Mouse (Mus musculus) G1E (cell line): ENCODE data around the gene 1600012H06Rik. TPM values are rescaled to one million over a fixed set of nuclear protein-coding genes. Genes with fewer than 3 reads are reported as not detected.

Experiments used
- ATAC-seq: 2 replicates; pipeline ENCODE4 v1.8.0; 2016; ENCODE audit warnings: mild to moderate bottlenecking; ENCODE audit not compliant: insufficient number of reproducible peaks, poor library complexity, low FRiP score, severe bottlenecking; ENCODE audit errors: extremely low read depth
- DNase-seq: peaks from one replicate; pipeline ENCODE4 v3.0.0; 2012; ENCODE audit warnings: low spot score
- H3K27me3 ChIP-seq: 2 replicates; pipeline ENCODE4 v1.6.1; 2012; ENCODE audit warnings: mild to moderate bottlenecking, low read length, inconsistent platforms; ENCODE audit not compliant: insufficient read depth
- H3K36me3 ChIP-seq: replicated peaks from 2 replicates; pipeline ENCODE3; 2012; ENCODE audit warnings: mild to moderate bottlenecking, inconsistent platforms
- H3K4me1 ChIP-seq: 2 replicates; pipeline ENCODE4 v1.6.1; 2012; ENCODE audit warnings: low read depth, low read length, inconsistent platforms, mixed read lengths; ENCODE audit not compliant: insufficient read depth
- H3K4me3 ChIP-seq: 2 replicates; pipeline ENCODE4 v1.5.1; 2012; ENCODE audit warnings: low read depth, mild to moderate bottlenecking, inconsistent platforms, low read length, moderate library complexity, mixed read lengths
- H3K9me3 ChIP-seq: replicated peaks from 2 replicates; pipeline ENCODE4 v1.6.1; 2012; ENCODE audit warnings: inconsistent platforms
- CTCF ChIP-seq: IDR thresholded peaks from 2 replicates; pipeline ENCODE4 v1.5.1; 2012; ENCODE audit warnings: low read depth, low read length, inconsistent platforms, mixed read lengths
- GATA1 ChIP-seq: IDR thresholded peaks from 2 replicates; pipeline ENCODE4 v1.6.1; 2012; ENCODE audit warnings: borderline replicate concordance, low read length, inconsistent platforms, mixed read lengths
- GATA2 ChIP-seq: IDR thresholded peaks from 2 replicates; pipeline ENCODE4 v1.6.1; 2012; ENCODE audit warnings: low read depth, low read length, inconsistent platforms, borderline replicate concordance
- POLR2AphosphoS5 ChIP-seq: IDR thresholded peaks from 2 replicates; pipeline ENCODE4 v1.6.1; 2012; ENCODE audit warnings: low read depth, low read length, inconsistent platforms; ENCODE audit not compliant: insufficient replicate concordance
- TAL1 ChIP-seq: conservative IDR thresholded peaks from 2 replicates; pipeline ENCODE4 v1.6.1; 2012; ENCODE audit warnings: low read depth, low read length, inconsistent platforms, mixed read lengths
- polyA plus RNA-seq: library from polyadenylated mRNA; stranded (reverse); fragments of >175 nt; gene quantifications from 2 replicates; pipeline ENCODE4 v1.2.3, GENCODE M21; 2012
- total RNA-seq, 2 experiments: library from RNA; stranded (forward) in 1 of 2; stranded (reverse) in 1 of 2; fragments of 200-1000 nt in 1 of 2; fragments of >200 nt in 1 of 2; fragmentation: Nextera tagmentation in 1 of 2; gene quantifications; 2 replicates each; pipeline ENCODE4 v1.2.3; 2014 to 2017

Gene 1600012H06Rik
- total and polyA plus RNA-seq, 3 experiments = 2.0 to 18.7 (median 16.1) TPM

DNA sequence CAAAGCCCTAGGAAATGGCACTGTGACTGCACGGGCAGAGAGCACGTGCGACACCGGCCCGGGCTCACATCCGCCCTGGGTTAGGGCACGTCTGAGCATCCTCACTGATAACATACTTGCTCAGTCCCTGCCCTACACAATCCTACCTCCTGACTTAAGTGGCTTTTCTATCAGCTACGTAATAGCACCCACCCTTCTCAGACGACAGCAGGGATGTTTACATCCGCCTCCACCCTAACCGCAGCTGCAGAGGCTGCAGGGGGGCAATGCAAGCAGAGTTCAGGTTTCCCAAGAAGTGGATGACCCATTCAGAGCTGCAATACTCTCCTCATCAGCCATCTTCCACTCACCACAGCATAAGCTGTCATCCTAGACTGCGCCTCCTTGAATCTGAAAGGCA is 35.8 kb upstream of the 1600012H06Rik start:
- TF ChIP-seq GATA1 = no peak
- TF ChIP-seq CTCF = no peak
- no peak for TF ChIP-seq GATA2
- no peak for TF ChIP-seq TAL1
- no peak for TF ChIP-seq POLR2AphosphoS5
- Histone ChIP-seq H3K4me3 (no peak overlapping the region), H3K36me3 (no peaks in the 10 kb centered on the region), H3K4me1 (no peaks in the 10 kb centered on the region), H3K9me3 (no peaks in the 10 kb centered on the region), H3K27me3 (peaks cover 28% of the 10 kb centered on the region)
- no peak for ATAC-seq
- DNase-seq = no peak

DNA sequence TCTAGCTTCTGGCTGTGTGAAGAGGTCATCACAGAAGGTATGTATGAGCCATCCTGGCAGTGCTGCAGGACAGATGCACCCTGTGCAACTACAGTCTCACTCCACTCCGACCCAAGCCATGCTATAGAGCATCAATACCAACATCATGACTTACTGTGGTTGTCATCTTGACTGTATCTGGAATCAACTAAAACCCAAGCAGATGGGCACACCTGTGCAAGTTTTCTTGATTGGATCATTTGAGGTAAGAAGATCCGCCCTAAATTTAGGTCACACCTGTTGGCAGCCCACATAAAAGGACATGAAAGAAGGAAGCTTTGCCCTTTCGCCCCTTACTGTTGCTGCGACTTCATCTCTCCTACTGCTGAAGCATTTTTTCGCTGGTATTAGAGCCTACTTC is 33.7 kb upstream of the 1600012H06Rik start:
- DNase-seq (no peak), ATAC-seq (no peak)
- no peaks in the 10 kb centered on the region for H3K4me1 ChIP-seq
- H3K36me3 ChIP-seq = no peaks in the 10 kb centered on the region
- H3K4me3 ChIP-seq = no peak overlapping the region
- no peaks in the 10 kb centered on the region for H3K9me3 ChIP-seq
- no peak for TF ChIP-seq GATA1
- no peak for TF ChIP-seq TAL1
- no peak for TF ChIP-seq GATA2
- TF ChIP-seq POLR2AphosphoS5 = no peak
- TF ChIP-seq CTCF = no peak
- H3K27me3 ChIP-seq = peaks cover 19% of the 10 kb centered on the region

DNA sequence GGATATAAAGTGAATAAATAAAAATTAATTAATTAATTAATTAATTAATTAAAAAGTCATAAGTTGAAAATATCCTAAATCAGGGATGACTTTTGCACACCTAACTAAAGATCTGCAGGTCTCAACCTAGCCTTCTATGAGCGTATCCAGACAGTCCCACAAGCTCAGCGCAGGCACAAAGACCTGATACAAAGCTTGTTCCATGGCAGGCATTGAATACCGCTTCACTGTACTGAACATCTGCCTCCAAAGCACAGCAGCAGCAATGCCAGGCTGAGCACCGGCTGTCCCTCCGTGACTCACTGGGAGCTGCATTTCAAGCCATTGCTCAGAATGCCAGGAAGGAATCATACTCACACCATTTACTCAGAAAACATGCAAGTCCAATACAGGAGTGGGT is 32.2 kb upstream of the 1600012H06Rik start:
- TF ChIP-seq GATA1 (no peak), CTCF (no peak), TAL1 (no peak)
- Histone ChIP-seq H3K36me3 (no peaks in the 10 kb centered on the region), H3K27me3 (peaks cover 19% of the 10 kb centered on the region), H3K4me1 (no peaks in the 10 kb centered on the region), H3K4me3 (no peak overlapping the region), H3K9me3 (no peaks in the 10 kb centered on the region)
- DNase-seq = no peak
- no peak for ATAC-seq

DNA sequence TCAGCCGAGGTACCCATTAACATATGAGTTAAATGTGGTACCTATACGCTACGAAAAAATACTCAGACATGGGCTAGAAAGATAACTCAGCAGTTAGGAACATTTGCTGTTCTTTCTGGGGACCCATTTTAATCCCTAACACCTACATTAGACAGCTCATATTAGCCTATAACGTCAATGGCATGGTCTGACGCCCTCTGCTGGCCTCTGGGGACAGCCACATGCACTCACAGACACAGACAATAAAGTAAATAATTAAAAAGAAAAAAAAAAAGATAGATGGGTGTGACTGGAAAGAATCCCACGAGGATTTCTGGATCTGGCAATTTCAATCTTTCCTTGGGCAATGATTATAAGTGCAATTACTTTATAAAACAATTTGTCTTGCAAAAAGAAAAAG is 30.6 kb upstream of the 1600012H06Rik start:
- no peak overlapping the region for H3K4me3 ChIP-seq
- TF ChIP-seq TAL1 (no peak), CTCF (no peak), POLR2AphosphoS5 (no peak), GATA2 (no peak), GATA1 (no peak)
- no peaks in the 10 kb centered on the region for H3K4me1 ChIP-seq
- peaks cover 14% of the 10 kb centered on the region for H3K27me3 ChIP-seq
- no peaks in the 10 kb centered on the region for H3K36me3 ChIP-seq
- ATAC-seq (no peak), DNase-seq (no peak)
- no peaks in the 10 kb centered on the region for H3K9me3 ChIP-seq

DNA sequence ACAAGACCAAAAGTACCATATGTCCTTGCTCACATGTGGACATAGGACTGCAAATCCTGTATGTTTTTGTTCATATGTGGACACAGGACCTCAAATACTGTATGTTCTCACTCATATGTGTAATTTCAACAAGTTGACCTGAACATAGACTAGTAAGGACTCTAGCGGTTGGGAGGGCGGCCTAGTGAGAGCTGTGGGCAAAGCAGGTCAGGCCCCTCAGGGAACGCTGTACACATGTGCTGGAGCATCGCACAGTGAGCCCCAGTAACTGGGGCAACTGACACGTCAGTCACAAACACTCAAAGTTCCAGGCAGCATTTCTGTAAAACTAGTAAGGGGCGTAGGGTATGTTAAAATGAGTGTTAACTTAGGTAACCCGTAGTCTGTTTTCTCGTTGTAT is 30.0 kb upstream of the 1600012H06Rik start:
- DNase-seq (no peak), ATAC-seq (no peak)
- Histone ChIP-seq H3K36me3 (no peaks in the 10 kb centered on the region), H3K4me3 (no peak overlapping the region), H3K4me1 (no peaks in the 10 kb centered on the region), H3K9me3 (no peaks in the 10 kb centered on the region), H3K27me3 (peaks cover 17% of the 10 kb centered on the region)
- no peak for TF ChIP-seq GATA2
- TF ChIP-seq GATA1 = no peak
- no peak for TF ChIP-seq POLR2AphosphoS5
- TF ChIP-seq CTCF = no peak
- no peak for TF ChIP-seq TAL1

DNA sequence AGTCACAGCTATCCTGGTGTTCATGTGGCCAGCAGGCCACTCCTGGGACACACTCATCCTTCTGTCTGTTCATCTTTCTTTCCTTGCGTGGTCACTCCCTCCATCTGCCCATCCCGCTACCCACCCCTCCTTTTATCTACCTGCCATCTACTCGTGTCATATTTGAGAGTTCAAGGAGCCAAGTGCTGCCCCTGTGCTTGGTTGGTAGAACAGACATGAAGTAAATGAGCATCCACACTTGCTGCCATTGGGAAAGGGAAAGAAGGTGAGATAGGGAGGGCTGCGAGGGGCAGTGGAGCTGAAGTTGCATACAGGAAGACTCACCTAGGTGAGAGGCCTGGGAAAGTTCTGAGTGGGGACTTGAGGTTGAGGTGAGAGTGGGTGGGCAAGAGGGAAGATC is 28.6 kb upstream of the 1600012H06Rik start:
- Histone ChIP-seq H3K27me3 (peaks cover 25% of the 10 kb centered on the region), H3K9me3 (no peaks in the 10 kb centered on the region), H3K4me1 (no peaks in the 10 kb centered on the region), H3K4me3 (no peak overlapping the region), H3K36me3 (no peaks in the 10 kb centered on the region)
- ATAC-seq = no peak
- no peak for DNase-seq
- TF ChIP-seq GATA2 (no peak), GATA1 (no peak), POLR2AphosphoS5 (no peak), TAL1 (no peak), CTCF (no peak)

DNA sequence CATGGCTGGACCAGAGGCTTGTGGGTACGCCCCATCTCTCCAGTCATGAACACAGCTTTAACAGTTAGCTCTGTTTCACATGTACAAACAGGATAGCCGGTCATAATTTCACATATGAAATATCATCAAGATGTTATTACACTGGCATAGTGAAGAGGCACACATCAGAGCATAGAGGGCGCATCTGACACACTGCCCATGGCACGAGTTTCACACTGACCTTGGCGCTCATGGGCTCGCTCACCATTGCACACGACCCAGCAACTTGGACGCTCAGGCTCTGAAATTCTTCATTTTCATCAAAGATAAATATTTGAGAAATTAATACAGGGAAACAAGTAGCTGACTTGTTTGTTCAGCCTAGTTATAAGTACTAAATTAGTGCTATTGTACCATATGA is 25.1 kb upstream of the 1600012H06Rik start:
- Histone ChIP-seq H3K4me1 (no peaks in the 10 kb centered on the region), H3K9me3 (no peaks in the 10 kb centered on the region)

More for the DNA sequence above, 25.1 kb upstream of the 1600012H06Rik start:
- Histone ChIP-seq H3K27me3 (peaks cover 38% of the 10 kb centered on the region), H3K4me3 (no peak overlapping the region), H3K36me3 (no peaks in the 10 kb centered on the region)
- TF ChIP-seq GATA1 (no peak), GATA2 (no peak), CTCF (no peak), POLR2AphosphoS5 (no peak), TAL1 (no peak)
- DNase-seq (no peak), ATAC-seq (no peak)
